Mouse (Mus musculus) ovary, adult 18-20 months (tissue): ENCODE results near the gene Oxct2a.
"Not testable (repeated sequence)": the region's sequence is repeated elsewhere in the genome, so short reads cannot be mapped to it uniquely, and the experiment has no call there.

ENCODE experiments used
- DNase-seq: peaks from one replicate; pipeline ENCODE4 v3.0.0; 2022; ENCODE audit warnings: low spot score, mixed read lengths

Oxct2a gene

GRCm38 (mm10) chr4:123311845-123312244 lies 11.6 kb downstream of the Oxct2a start:
- no peak for DNase-seq

- no peak for DNase-seq
These were observed 15.1 kb downstream of the Oxct2a start for GRCm38 (mm10) chr4:123308292-123308691.

GRCm38 (mm10) chr4:123306999-123307398 lies 16.4 kb downstream of the Oxct2a start:
- no peak for DNase-seq

- DNase-seq: no peak
These were observed 17.6 kb downstream of the Oxct2a start for GRCm38 (mm10) chr4:123305789-123306188.

GRCm38 (mm10) chr4:123298980-123299670 lies 24.3 kb downstream of the Oxct2a start:
- no peak for DNase-seq

- no peak for DNase-seq
These were observed 25.2 kb downstream of the Oxct2a start for GRCm38 (mm10) chr4:123298226-123298625.

- DNase-seq: peak; percentile 32
These were observed 26.1 kb downstream of the Oxct2a start for GRCm38 (mm10) chr4:123297195-123297960.

GRCm38 (mm10) chr4:123296148-123296534 lies 27.3 kb downstream of the Oxct2a start:
- DNase-seq: no peak

GRCm38 (mm10) chr4:123295516-123296147 lies 27.8 kb downstream of the Oxct2a start:
- DNase-seq: no peak

- not testable (repeated sequence) for DNase-seq
These were observed 28.4 kb downstream of the Oxct2a start for GRCm38 (mm10) chr4:123295026-123295425.

GRCm38 (mm10) chr4:123293661-123294443 lies 29.6 kb downstream of the Oxct2a start:
- DNase-seq: no peak

- DNase-seq: no peak
These were observed 30.4 kb downstream of the Oxct2a start for GRCm38 (mm10) chr4:123292989-123293388.

GRCm38 (mm10) chr4:123292390-123292789 lies 31.0 kb downstream of the Oxct2a start:
- no peak for DNase-seq

- DNase-seq: no peak
These were observed 34.4 kb downstream of the Oxct2a start for GRCm38 (mm10) chr4:123289038-123289437.

- DNase-seq: no peak
These were observed 36.6 kb downstream of the Oxct2a start for GRCm38 (mm10) chr4:123286790-123287189.

- no peak for DNase-seq
These were observed 38.5 kb downstream of the Oxct2a start for GRCm38 (mm10) chr4:123284731-123285624.

GRCm38 (mm10) chr4:123283675-123284064 lies 39.8 kb downstream of the Oxct2a start:
- not testable (repeated sequence) for DNase-seq

- DNase-seq: not testable (repeated sequence)
These were observed 40.3 kb downstream of the Oxct2a start for GRCm38 (mm10) chr4:123282915-123283674.

- DNase-seq: peak; percentile 87
These were observed 40.9 kb downstream of the Oxct2a start for GRCm38 (mm10) chr4:123282500-123282899.

- DNase-seq: no peak
These were observed 43.3 kb downstream of the Oxct2a start for GRCm38 (mm10) chr4:123280117-123280516.
